Mouse (Mus musculus): ENCODE measurements around the gene Cntnap1. TPM values are rescaled to one million over a fixed set of nuclear protein-coding genes. Genes with fewer than 3 reads are reported as not detected.

Gene Cntnap1
- polyA plus RNA-seq, 2 experiments, result 0.08 to 0.16 TPM

DNA sequence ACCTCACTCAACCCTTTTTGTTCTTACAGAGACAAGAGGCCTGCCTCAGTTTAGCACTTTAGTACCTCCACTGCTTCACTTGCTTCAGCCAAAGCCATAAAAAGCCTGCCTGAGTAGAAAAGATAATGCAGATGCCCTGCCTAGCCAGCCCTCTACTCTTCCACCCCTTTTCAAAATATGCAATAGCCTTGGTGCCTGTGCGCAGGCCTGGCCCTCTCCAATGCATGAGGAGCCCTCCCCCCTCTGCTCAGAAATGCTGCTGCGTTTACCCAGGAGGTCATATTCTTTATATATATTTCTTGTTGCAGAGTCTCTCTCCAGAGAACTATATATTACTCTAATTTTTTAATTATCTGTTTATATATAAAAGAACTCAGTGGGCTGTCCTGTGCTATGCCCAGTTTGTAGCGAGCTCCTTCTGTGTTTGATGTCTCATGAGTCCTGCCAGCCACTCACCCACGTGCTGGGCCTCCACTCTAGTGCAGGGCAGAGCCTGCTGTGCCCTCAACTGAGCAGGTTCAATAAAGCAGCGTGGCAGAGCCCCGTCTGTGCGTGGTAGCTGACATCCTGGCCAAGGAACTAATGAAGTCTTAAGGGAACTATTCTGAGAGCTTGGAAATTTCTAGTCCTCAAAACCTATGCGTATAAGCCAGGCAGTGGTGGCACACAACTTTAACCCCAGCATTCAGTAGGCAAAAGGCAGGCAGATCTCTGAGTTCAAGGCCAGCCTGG, 20.0 kb downstream of the Cntnap1 start:
- DNase-seq (ENCODE audit: low read depth in 3 of 3, low spot score in 3 of 3) (peak; percentile 49 to 57 (median 52)), ATAC-seq (ENCODE audit: insufficient read depth) (peak; percentile 85)
- no peak for TF ChIP-seq CTCF (IDR thresholded peaks at IDR 0.05; ENCODE audit: low read depth)
- TF ChIP-seq EP300 (IDR thresholded peaks at IDR 0.05; ENCODE audit: low read depth), result peak; percentile 35; the same call in 1 of the 2 replicates
- H3K27ac ChIP-seq, result peak overlapping the region; percentile 92
- WGBS (ENCODE audit: insufficient replicate concordance), result 43% methylated on average over 8 of the region's 8 CpGs
- no peak overlapping the region for H3K4me3 ChIP-seq (ENCODE audit: insufficient read depth in 1 of 2, low read depth in 2 of 2, low read length in 2 of 2)
- peaks cover 22 to 32% of the 10 kb centered on the region in 2 experiments for H3K4me1 ChIP-seq (replicated peaks; ENCODE audit: control insufficient read depth in 2 of 2, insufficient read depth in 2 of 2, low read length in 1 of 2)
- peak overlapping the region; percentile 58 for H3K4me2 ChIP-seq (ENCODE audit: low read depth)
- H3K36me3 ChIP-seq (replicated peaks; ENCODE audit: control insufficient read depth, insufficient read depth, low read depth), result no peaks in the 10 kb centered on the region
- no peaks in the 10 kb centered on the region for H3K27me3 ChIP-seq (ENCODE audit: control insufficient read depth, insufficient read depth, low read length)
- no peaks in the 10 kb centered on the region for H3K9me3 ChIP-seq (ENCODE audit: control insufficient read depth, low read length)
- peak overlapping the region; percentile 54 for H3K9ac ChIP-seq (replicated peaks)

DNA sequence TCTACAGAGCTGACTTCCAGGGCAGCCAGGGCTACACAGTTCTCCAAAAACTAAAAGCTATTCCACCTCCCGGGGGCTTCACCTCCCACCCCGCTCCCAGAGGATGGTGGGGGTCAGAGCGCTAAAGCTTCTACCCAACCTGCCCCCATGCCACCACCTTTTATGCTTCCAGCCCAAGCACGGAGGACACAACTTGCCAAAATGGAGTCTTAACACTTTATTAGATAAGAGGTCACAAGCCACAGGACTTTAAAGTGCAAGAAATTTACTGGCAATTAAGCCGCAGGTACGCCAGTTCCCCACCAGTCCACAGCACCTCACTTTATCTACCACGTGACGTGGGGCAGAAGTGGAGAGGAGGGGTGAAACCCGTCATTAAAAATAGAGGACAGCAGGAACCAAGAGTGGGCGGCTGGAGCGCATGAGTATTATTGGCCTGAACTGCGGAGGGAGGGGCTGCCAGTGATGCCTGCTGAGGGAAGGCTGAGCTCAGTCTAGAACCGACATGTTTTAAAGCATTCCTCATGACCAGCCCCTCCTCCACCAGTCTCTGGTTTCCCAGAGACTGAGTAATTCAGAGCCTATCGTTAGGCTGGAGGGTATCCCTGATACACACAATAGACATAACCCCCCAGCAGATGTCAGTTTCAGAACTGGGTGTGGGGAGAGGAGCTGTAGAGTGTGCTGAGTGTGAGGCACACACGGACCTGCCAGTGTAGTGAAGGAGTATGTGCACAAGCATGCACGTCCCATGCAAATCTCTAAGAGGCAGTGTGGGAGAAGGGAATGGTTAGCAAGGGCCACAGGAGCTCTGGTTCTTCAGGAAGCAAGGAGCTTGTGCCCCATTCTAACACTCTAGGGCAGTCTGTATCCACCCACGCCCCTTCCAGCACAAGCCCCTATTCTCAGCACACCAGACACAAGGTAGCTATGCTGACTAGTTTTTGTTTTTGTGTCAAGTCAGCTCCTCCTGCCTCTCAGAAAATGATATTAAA, 20.9 kb downstream of the Cntnap1 start:
- Histone ChIP-seq H3K9me3 (ENCODE audit: control insufficient read depth, low read length) (no peaks in the 10 kb centered on the region), H3K27me3 (ENCODE audit: control insufficient read depth, insufficient read depth, low read length) (no peaks in the 10 kb centered on the region), H3K27ac (peak overlapping the region; percentile 92), H3K4me3 (ENCODE audit: insufficient read depth in 1 of 2, low read depth in 2 of 2, low read length in 2 of 2) (no peak overlapping the region), H3K4me2 (ENCODE audit: low read depth) (no peak overlapping the region), H3K36me3 (replicated peaks; ENCODE audit: control insufficient read depth, insufficient read depth, low read depth) (no peaks in the 10 kb centered on the region), H3K4me1 (replicated peaks; ENCODE audit: control insufficient read depth in 2 of 2, insufficient read depth in 2 of 2, low read length in 1 of 2) (peaks cover 22 to 32% of the 10 kb centered on the region in 2 experiments), H3K9ac (replicated peaks) (no peak overlapping the region)
- DNase-seq (ENCODE audit: low read depth in 3 of 3, low spot score in 3 of 3), result no peak
- no peak for TF ChIP-seq CTCF (IDR thresholded peaks at IDR 0.05; ENCODE audit: low read depth)
- TF ChIP-seq EP300 (IDR thresholded peaks at IDR 0.05; ENCODE audit: low read depth), result no peak
- 54% methylated on average over 17 of the region's 17 CpGs for WGBS (ENCODE audit: insufficient replicate concordance)
- no peak for ATAC-seq (ENCODE audit: insufficient read depth)

DNA sequence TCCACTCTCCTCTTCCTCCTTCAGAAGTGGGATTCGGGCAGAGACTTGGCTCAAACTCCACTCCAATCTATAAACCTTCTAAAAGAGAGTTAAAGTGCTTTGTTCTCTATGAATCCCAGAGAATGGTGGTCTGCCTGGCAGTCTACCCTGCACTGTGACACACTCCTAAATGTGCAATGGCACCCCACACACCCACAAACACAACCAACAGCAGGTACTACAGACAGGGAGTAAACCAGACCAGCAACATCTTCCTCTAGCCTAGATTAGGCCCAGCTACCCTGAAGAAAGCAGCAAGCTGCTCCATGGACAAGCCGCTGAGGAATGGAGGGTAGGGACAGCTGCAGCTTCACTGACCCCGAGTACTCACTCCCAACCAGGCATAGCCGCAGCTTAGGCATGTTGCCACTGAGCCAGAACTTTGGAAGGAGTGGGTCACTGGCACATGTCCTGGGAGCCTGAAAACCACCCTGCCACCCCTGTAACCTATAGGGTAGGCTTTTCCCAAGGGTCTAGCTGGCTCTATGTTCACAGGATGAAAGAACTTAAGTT, 21.7 kb downstream of the Cntnap1 start:
- no peaks in the 10 kb centered on the region for H3K27me3 ChIP-seq (ENCODE audit: control insufficient read depth, insufficient read depth, low read length)
- TF ChIP-seq EP300 (IDR thresholded peaks at IDR 0.05; ENCODE audit: low read depth) (no peak), CTCF (IDR thresholded peaks at IDR 0.05; ENCODE audit: low read depth) (no peak)
- no peaks in the 10 kb centered on the region for H3K36me3 ChIP-seq (replicated peaks; ENCODE audit: control insufficient read depth, insufficient read depth, low read depth)
- DNase-seq (ENCODE audit: low read depth in 3 of 3, low spot score in 3 of 3) (no peak), ATAC-seq (ENCODE audit: insufficient read depth) (no peak)
- peaks cover 22 to 32% of the 10 kb centered on the region in 2 experiments for H3K4me1 ChIP-seq (replicated peaks; ENCODE audit: control insufficient read depth in 2 of 2, insufficient read depth in 2 of 2, low read length in 1 of 2)
- H3K9ac ChIP-seq (replicated peaks), result no peak overlapping the region
- 83% methylated on average over 4 of the region's 4 CpGs for WGBS (ENCODE audit: insufficient replicate concordance)
- H3K9me3 ChIP-seq (ENCODE audit: control insufficient read depth, low read length), result no peaks in the 10 kb centered on the region
- no peak overlapping the region for H3K4me2 ChIP-seq (ENCODE audit: low read depth)
- peak overlapping the region; percentile 2; the same call in 1 of the 2 replicates for H3K27ac ChIP-seq
- no peak overlapping the region for H3K4me3 ChIP-seq (ENCODE audit: insufficient read depth in 1 of 2, low read depth in 2 of 2, low read length in 2 of 2)

DNA sequence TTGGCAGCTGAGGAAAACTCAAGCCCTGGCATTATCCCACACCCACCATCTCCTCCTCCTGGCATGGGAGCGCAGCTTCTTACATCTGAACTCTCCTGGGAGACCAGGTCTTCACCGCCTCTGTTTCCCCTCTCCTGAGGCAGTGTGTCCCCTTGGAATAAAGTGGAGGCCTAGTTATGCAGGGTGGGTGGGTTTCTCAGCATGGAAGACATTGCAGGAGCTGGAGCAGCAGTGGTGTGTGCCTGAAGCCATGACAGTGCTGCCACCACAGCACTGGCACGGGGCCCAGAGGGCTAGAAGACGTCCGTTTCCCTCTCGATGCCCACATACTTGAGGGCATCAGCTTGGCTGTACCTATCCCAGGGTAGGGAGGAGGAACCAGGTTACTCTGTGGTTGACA, 22.3 kb downstream of the Cntnap1 start:
- no peak overlapping the region for H3K4me2 ChIP-seq (ENCODE audit: low read depth)
- H3K9ac ChIP-seq (replicated peaks), result no peak overlapping the region
- H3K9me3 ChIP-seq (ENCODE audit: control insufficient read depth, low read length), result no peaks in the 10 kb centered on the region
- DNase-seq (ENCODE audit: low read depth in 3 of 3, low spot score in 3 of 3) (no peak), ATAC-seq (ENCODE audit: insufficient read depth) (no peak)
- H3K27ac ChIP-seq, result no peak overlapping the region
- no peaks in the 10 kb centered on the region; the same call in 1 of the 2 replicates for H3K36me3 ChIP-seq (replicated peaks; ENCODE audit: control insufficient read depth, insufficient read depth, low read depth)
- H3K27me3 ChIP-seq (ENCODE audit: control insufficient read depth, insufficient read depth, low read length), result no peaks in the 10 kb centered on the region
- no peak overlapping the region for H3K4me3 ChIP-seq (ENCODE audit: insufficient read depth in 1 of 2, low read depth in 2 of 2, low read length in 2 of 2)
- 88% methylated on average over 6 of the region's 6 CpGs for WGBS (ENCODE audit: insufficient replicate concordance)
- peaks cover 22 to 32% of the 10 kb centered on the region in 2 experiments for H3K4me1 ChIP-seq (replicated peaks; ENCODE audit: control insufficient read depth in 2 of 2, insufficient read depth in 2 of 2, low read length in 1 of 2)
- TF ChIP-seq CTCF (IDR thresholded peaks at IDR 0.05; ENCODE audit: low read depth), result no peak
- no peak for TF ChIP-seq EP300 (IDR thresholded peaks at IDR 0.05; ENCODE audit: low read depth)

Data from liver, embryonic 14.5 days (tissue).